ENCODE assay signal across 26 mouse cellular contexts in genomic region chr10:96430142-96430541, GRCm38 (mm10).
"Had no signal": no experiment of that assay in that cellular context is flagged by ENCODE, and none has a peak within 500 bp of the region (broad histone marks: within the 10 kb centered on the region; RNA-seq: fewer than 3 reads in every experiment).

No protein-coding gene starts in this region.

- H3K9ac ChIP-seq: intestine, embryonic 15.5 days; limb, embryonic 12.5 days; limb, embryonic 15.5 days; liver, embryonic 14.5 days; liver, postnatal 0 days; lung, embryonic 14.5 days; midbrain, embryonic 12.5 days; midbrain, embryonic 15.5 days; neural tube, embryonic 13.5 days had no signal

- H3K4me1 ChIP-seq: intestine, embryonic 15.5 days; limb, embryonic 12.5 days; limb, embryonic 15.5 days; midbrain, embryonic 12.5 days; midbrain, embryonic 15.5 days; neural tube, embryonic 13.5 days had no signal

- H3K4me2 ChIP-seq: intestine, embryonic 15.5 days; limb, embryonic 12.5 days; limb, embryonic 15.5 days; liver, embryonic 11.5 days; lung, embryonic 14.5 days; midbrain, embryonic 12.5 days; midbrain, embryonic 15.5 days; neural tube, embryonic 13.5 days had no signal

- H3K27me3 ChIP-seq: intestine, embryonic 15.5 days; limb, embryonic 12.5 days; limb, embryonic 15.5 days; midbrain, embryonic 12.5 days; midbrain, embryonic 15.5 days; neural tube, embryonic 13.5 days had no signal

- H3K27ac ChIP-seq: intestine, embryonic 15.5 days; left cerebral cortex, adult 2 months; limb, embryonic 12.5 days; limb, embryonic 15.5 days; liver, embryonic 14.5 days; midbrain, embryonic 12.5 days; midbrain, embryonic 15.5 days; neural tube, embryonic 13.5 days; stomach, postnatal 0 days had no signal

- H3K36me3 ChIP-seq: intestine, embryonic 15.5 days; limb, embryonic 12.5 days; limb, embryonic 15.5 days; midbrain, embryonic 12.5 days; midbrain, embryonic 15.5 days; neural tube, embryonic 13.5 days had no signal

- DNase-seq: kidney, adult 11 months; kidney, adult 8-10 months; kidney, postnatal 36 days; layer of hippocampus, postnatal 36 days; left cerebral cortex, postnatal 4 days; liver, postnatal 0 days; lung, embryonic 14.5 days; right cerebral cortex, adult 18-20 months; right cerebral cortex, postnatal 14 days; right cerebral cortex, postnatal 4 days; spleen, adult 18-20 months; thymus, adult 2 months; thymus, postnatal 14 days; thymus, postnatal 4 days had no signal

- H3K4me3 ChIP-seq: intestine, embryonic 15.5 days; left cerebral cortex, adult 2 months; limb, embryonic 12.5 days; limb, embryonic 15.5 days; midbrain, embryonic 12.5 days; midbrain, embryonic 15.5 days; myocyte; neural tube, embryonic 13.5 days had no signal

- H3K9me3 ChIP-seq: intestine, embryonic 15.5 days; limb, embryonic 12.5 days; limb, embryonic 15.5 days; midbrain, embryonic 12.5 days; midbrain, embryonic 15.5 days; neural tube, embryonic 13.5 days had no signal

- ATAC-seq: intestine, embryonic 15.5 days; liver, postnatal 0 days; lung, postnatal 0 days; midbrain, embryonic 15.5 days had no signal
